Mouse (Mus musculus): ENCODE results near the gene Ankfy1.
A peak's percentile ranks its signal among the peaks of the same experiment; 100 is the strongest.
"Not testable (repeated sequence)": the region's sequence is repeated elsewhere in the genome, so short reads cannot be mapped to it uniquely, and the experiment has no call there.

The Ankfy1 gene

DNA sequence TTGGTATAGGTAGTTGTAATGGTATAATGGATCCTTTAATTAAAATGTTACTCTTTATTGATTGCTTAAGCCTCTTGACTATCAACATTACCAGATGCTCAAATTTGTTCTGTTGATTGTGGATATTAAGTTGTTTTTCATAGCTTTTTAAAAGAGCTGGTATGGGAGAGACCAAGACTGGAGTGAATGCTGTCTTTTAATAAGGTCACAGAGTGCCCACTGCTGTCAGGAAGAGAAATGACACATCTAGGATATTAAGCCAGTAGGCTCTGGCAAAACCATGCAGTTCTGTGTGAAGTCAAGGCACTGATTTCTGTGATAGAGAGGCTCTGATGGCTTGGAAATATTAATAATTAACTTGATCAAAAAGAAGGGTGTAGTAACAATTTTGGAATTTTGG lies 34.1 kb downstream of the Ankfy1 start:
- DNase-seq: peak; percentile 28

DNA sequence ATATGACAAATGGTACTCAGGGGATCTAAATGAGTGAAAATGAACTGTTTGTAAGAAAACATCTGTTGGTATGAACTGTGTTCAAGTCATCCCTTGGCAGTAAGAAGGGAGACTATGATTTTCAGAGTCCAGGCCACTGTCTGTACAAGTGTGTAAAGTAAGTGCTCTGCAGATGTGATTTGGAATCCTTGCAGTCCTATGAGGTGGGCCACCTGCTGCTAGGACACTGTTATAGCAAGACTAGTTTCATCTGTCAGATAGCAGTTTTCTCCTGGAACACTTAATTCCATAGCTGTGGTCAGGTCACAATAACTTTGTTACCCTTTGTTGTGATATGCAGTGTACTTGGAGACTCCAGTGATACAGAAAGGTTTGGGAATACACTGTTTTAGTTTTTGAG lies 36.2 kb downstream of the Ankfy1 start:
- peak; percentile 26 for DNase-seq

- DNase-seq: no peak
Observed at GRCm38 (mm10) chr11:72733736-72734135, 43.9 kb downstream of the Ankfy1 start.

DNA sequence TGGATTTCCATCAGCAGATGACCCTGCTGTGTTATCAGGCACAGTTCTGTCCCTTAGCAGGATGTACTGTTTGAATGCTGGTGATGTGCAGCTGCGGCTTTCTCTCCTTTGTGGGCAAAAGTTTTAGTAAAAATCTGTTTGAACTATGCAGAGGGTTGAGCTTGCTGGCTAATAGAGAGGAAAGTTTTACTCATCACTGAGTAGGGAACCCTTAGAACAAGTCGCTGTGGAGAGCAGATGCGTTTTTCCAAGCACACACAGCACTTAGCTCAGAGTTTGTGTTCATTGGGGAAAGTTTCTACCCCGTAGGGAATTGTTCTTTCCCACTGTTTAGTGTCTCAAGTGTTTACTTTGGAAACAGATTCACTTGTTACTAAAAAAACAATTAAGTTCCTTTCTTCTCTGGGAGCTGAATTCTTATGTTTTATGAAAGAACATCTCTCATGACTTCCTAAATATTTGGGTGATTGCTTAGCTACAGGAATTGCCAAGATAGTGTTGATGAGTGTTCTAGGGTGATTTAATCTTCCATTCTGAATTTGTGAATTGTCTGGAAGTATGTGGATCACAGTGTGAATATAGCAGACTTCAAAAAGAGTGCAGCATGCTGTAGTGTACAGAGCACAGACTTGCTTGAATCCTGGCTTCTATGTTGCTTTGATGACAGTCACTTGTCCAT lies 45.2 kb downstream of the Ankfy1 start:
- peak; percentile 11 for DNase-seq

DNA sequence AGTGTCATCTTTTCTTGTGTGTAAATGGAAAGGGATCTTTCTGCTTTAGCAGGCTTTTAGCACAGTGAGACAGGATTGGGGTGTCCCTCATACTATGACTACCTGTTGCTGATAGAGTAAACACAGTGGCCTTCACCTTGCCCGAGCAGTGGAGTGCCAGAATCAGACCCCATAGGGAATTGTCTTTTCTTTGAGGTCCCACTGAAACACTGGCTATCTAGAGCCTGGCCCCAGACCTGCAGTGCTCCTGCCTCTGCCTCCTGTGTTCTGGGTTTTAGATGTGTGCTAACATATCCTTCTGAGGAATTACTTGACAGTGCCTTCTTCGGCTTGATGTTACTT lies 45.7 kb downstream of the Ankfy1 start:
- no peak for DNase-seq

DNA sequence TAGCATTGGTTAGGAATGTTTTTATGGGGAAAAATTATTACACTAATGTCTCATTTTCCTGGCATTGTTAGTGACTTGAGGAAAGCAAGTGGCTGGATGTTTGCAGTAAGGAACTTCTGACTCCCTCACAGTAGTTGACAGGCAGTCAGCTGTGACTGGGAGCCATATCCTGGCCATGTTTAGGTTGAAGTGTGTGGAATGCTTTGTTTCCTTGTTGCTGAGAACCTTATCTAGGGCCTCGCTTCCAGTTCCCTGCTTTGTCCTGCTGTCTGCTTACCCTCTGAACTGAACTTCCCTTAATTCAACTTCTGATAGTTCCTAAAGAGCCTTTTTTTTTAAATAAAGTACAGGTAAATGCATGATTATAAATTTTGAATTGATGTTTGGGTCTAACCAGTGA lies 46.5 kb downstream of the Ankfy1 start:
- no peak for DNase-seq

- peak; percentile 17 for DNase-seq
Observed at GRCm38 (mm10) chr11:72737517-72737916, 47.7 kb downstream of the Ankfy1 start.

DNA sequence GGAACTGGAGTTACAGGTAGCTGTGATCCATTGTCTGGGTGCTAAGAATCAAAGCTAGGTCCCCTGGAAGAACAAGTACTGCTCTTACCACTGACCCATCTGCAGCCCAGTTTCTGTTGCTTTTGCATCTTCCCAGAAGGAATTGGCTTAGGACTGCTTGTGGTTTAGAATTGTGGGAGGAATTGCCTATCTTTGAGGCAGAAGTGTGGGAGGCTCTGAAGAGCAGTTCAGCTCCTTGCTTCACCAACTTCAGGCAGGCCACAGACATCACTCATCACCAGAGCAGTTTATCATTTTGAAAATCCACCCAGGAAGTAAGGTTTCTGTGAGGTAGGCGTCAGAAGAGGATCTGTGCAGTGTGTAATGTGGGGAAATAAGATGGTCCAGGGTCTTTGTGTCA lies 49.2 kb downstream of the Ankfy1 start:
- DNase-seq: no peak

DNA sequence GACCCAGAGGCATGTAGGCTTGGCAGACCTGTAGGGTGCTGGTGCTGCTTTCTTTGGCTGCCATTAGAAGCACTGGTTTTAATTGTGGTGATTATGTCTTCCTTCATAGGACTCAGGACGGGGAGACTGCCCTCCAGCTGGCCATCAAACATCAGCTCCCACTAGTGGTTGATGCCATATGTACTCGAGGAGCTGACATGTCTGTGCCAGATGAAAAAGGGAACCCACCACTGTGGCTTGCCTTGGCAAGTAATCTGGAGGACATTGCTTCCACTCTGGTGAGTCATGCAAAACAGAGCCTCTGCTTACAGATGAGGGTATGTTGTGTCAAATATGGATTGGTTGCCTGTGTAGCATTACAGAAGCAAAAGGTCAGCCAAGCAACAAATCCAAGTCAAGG lies 62.1 kb downstream of the Ankfy1 start:
- no peak for DNase-seq

GRCm38 (mm10) chr11:72758316-72758715 lies 68.5 kb downstream of the Ankfy1 start:
- DNase-seq: no peak

DNA sequence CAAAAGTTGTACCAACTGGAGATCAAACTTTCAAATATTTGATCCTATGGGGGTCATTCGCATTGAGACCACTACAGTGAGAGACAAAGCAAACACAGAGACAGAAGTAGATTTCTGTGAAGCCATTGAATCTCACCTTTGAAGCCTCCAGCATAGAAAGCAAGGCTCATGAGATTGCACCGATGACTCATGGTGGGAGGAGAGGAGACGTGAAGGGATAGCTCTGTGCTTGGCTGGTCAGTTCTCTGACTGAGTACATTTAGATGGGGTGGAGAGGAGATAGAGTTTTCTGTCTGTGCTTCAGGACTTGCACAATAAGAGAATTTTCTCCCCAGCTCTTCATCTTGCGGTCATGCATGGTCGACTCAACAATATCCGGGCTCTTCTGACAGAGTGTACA lies 69.8 kb downstream of the Ankfy1 start:
- no peak for DNase-seq

DNA sequence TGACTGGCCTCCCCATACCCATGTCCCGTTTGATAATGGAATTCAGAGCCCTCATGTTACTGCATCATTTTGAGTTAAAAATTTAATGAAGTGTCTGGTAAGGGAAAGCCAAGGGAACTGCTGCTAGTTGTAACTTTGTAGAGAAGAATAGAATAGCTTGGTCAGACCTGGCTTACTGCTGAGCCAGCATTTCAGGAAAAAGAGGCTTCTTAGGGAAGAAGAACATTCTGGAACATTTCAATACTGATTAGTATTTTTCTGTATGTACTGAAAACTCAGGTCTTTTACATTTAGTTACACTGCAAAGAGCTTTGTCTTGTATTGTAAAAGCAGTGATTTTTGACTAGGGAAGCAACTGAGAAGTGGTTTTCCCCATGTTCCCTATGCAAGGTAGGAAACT lies 71.0 kb downstream of the Ankfy1 start:
- DNase-seq: no peak

DNA sequence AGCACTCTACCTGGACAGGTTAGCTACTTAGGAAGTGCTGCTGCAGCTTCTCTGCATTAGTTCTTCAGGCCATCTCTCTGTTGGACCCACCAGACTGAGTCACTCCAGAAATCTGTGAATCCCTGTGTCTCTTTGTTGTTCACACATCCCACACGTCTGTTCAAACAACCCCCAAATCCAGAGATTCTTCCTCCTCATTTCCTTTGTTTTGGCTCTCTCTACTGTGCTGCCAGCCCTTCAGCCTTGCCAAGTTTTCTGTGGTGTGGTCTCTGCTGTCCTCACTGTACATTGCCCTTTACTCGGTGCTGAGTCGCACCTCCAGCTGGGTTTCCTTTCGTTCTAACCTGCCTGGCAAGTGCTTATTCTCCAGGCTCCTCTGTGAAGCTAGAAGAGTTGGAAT lies 74.5 kb downstream of the Ankfy1 start:
- no peak for DNase-seq

GRCm38 (mm10) chr11:72767716-72768115 lies 77.9 kb downstream of the Ankfy1 start:
- DNase-seq: no peak

DNA sequence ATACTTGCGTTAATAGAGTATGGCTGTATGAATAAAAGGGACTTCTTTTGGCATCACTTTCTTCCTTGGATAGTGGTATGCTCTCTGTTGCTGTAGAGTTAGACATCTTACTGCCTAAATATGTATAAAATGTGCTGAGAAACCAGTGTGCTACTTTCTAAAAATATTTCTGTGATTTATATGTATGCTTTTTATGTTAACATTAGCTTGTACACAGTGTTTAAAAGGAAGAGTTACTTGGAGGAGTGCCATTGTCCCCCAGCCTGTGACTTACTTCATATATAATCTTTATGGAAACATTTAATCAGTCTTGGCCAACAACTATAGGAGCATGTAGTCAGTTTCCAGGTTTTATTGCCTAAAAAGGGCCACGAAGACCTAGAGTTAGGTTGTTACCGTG lies 79.3 kb downstream of the Ankfy1 start:
- DNase-seq: no peak

DNA sequence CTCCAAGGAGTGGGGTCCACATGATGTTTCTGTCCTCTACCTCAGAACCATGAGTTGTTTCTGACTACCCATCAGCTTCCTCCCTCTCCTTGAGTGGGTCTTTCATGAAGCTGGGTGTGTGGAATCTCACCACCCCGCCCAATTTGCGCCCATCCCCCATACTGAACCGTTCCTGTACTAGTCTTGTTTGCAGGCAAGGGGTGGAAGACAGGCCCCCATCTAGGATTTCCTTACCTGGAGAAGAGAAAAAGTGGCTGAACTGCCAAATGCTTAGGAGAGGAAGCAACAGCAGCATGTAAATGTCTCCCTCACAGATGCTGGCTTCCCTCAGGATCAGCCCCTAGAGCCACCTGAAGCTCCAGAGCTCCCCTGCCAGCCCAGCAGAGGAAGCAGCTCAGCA lies 80.5 kb downstream of the Ankfy1 start:
- no peak for DNase-seq

GRCm38 (mm10) chr11:72770816-72771215 lies 81.0 kb downstream of the Ankfy1 start:
- DNase-seq: no peak

- no peak for DNase-seq
Observed at GRCm38 (mm10) chr11:72771461-72771860, 81.7 kb downstream of the Ankfy1 start.

- DNase-seq: not testable (repeated sequence)
Observed at GRCm38 (mm10) chr11:72772611-72773010, 82.8 kb downstream of the Ankfy1 start.

- DNase-seq: no peak
Observed at GRCm38 (mm10) chr11:72778957-72779356, 89.2 kb downstream of the Ankfy1 start.

- DNase-seq: no peak
Observed at GRCm38 (mm10) chr11:72782103-72782502, 92.3 kb downstream of the Ankfy1 start.

- no peak for DNase-seq
Observed at GRCm38 (mm10) chr11:72782503-72782902, 92.7 kb downstream of the Ankfy1 start.

DNA sequence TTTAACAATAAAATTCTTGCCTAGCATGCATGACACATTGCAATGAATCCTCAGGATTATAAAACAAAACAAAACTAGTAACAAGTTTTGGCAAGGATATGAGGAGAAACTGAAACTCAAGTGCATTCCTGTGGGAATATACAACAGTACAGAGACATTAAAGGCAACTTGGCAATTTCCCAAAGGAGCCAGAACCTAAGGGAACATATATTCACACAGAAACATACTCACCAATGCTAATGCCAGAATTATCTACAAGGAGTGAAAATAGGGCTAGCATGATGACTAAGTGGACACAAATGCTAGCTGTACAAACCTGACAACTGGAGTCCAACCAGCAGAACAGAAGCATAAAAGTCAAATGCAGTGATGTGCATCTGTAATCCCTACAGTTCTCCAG lies 102.2 kb downstream of the Ankfy1 start:
- DNase-seq: no peak

DNA sequence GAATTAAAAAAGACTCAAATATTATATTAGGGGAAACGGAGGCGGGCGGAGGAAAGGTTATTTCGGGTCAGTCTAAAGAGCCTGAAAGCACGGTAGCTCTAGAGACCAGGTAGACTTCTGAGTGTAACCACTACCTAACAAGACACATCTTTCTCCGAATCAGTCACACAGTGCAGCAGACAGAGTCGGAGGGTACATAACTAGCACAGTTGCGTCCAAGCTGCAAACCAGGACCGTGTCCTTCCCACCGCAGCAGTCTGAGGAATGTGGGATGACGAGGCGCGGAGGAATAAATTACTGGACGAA lies 105.3 kb downstream of the Ankfy1 start:
- DNase-seq: no peak

DNA sequence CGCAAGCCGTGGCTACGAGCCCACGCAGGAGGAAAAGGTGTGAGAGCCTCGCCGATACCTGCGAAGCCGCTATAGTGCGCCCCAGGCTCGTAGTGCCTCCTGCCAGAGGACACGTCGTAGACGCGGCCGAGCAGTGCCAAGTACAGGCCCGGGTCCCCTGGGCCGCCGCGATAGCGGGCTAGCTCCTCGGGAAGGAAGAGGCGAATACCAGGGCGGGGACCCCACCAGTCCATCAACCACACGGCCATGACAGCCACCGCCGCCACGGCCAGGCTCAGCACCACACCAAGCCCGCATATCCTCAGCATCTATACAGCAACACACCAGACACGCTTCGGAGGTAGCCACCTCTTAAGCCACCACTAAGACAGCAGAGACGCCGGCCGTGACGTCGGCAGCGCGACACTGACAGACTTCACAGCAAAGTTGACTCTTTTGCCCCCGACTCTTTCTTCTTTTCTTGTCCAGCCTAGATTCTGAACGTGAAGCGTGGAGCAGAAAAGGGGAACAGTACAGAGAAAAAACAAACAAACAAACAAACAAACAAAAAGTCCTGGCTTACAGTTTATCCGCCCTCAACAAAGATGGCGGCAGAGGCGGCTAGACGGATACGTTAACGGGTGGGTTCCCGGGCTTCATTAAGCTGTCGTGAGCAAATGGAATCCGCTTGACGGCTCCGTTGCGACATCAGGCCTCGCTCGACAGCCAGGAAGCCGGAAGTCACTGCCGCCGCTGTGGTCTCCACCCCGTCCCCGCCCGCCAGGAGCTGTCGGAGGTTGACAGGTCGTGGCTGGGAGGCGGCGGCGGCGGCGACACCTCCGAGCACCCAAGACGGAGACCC lies 105.9 kb downstream of the Ankfy1 start, which contains the start of the genes Cyb5d2 and Zzef1:
Gene Cyb5d2, minus strand, starts transcription at position 688 of the 841 bp plus-strand sequence.
Gene Zzef1, plus strand, starts transcription at position 772 of the 841 bp plus-strand sequence.
- peak; percentile 98 for DNase-seq
